22 mouse cellular contexts compared by ENCODE assay signal in the genomic region with DNA sequence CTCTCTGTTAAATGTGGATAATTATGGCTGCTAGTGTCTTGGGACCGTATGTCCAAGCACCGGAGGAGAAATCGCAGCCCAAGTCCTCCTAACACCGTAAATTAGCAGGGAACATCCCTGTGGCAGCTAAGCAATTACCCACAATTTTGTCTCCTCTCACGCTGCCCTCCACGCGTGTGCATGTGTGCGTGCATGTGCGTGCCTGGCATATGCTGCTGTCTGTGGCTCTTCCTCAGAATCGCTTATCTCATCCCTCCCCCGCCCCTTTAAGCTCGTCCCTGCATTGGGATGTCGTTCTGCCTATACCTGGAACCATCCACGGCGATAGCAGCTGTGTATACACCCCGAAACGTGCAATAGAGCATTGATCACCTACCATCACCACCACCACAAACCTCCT.
DNase-seq lines count a peak whose midpoint lies in the region; ATAC-seq and TF ChIP-seq lines count a peak whose summit lies in the region.
"Had no signal": no experiment of that assay in that cellular context is flagged by ENCODE, and none has a peak within 500 bp of the region (broad histone marks: within the 10 kb centered on the region; RNA-seq: fewer than 3 reads in every experiment).

No protein-coding gene starts in this region.

- no peak overlapping the region for H3K4me2 ChIP-seq in forebrain, embryonic 16.5 days (ENCODE audit: low read length)
- no peak overlapping the region; the same call in 1 of the 2 replicates for H3K4me2 ChIP-seq in neural tube, embryonic 14.5 days (ENCODE audit: low read depth, low read length)
- H3K4me2 ChIP-seq: embryonic facial prominence, embryonic 15.5 days; heart, embryonic 12.5 days; liver, embryonic 11.5 days had no signal

- intact Hi-C loops in left cerebral cortex, adult 2 months (cut with DNase I) = loop anchor here (5.0 kb wide), 2 partner anchors 107 to 142 kb away; no protein-coding TSS in a partner anchor
- intact Hi-C loops in left cerebral cortex, postnatal 36 days (cut with DNase I) = no loop called here

- H3K9ac ChIP-seq in forebrain, embryonic 16.5 days (replicated peaks; ENCODE audit: low read depth, low read length) = no peak overlapping the region
- no peak overlapping the region for H3K9ac ChIP-seq in neural tube, embryonic 14.5 days (replicated peaks; ENCODE audit: low read depth, low read length)
- H3K9ac ChIP-seq: embryonic facial prominence, embryonic 15.5 days; heart, embryonic 12.5 days had no signal

- no peaks in the 10 kb centered on the region for H3K27me3 ChIP-seq in forebrain, embryonic 16.5 days (replicated peaks; ENCODE audit: control insufficient read depth, insufficient read depth, low read length)
- H3K27me3 ChIP-seq in neural tube, embryonic 14.5 days (ENCODE audit: control insufficient read depth, insufficient read depth, low read length) = no peaks in the 10 kb centered on the region
- no peaks in the 10 kb centered on the region for H3K27me3 ChIP-seq in cerebellum, adult 2 months (ENCODE audit: control insufficient read depth, insufficient read depth, low read length)
- H3K27me3 ChIP-seq: embryonic facial prominence, embryonic 15.5 days had no signal

- ATAC-seq in forebrain, embryonic 16.5 days = no peak
- no peak for ATAC-seq in neural tube, embryonic 14.5 days (ENCODE audit: low read depth)
- no peak for ATAC-seq in erythroid progenitor cell, adult 5-6 weeks (replicated peaks; ENCODE audit: low FRiP score, poor library complexity, severe bottlenecking)
- ATAC-seq: inflammation-experienced regulatory T-cells, adult 6 months had no signal

- H3K9me3 ChIP-seq in forebrain, embryonic 16.5 days (ENCODE audit: control insufficient read depth, low read length) = no peaks in the 10 kb centered on the region
- no peaks in the 10 kb centered on the region for H3K9me3 ChIP-seq in neural tube, embryonic 14.5 days (ENCODE audit: control insufficient read depth, low read length)
- H3K9me3 ChIP-seq: embryonic facial prominence, embryonic 15.5 days; heart, embryonic 12.5 days had no signal

- DNase-seq in left cerebral cortex, adult 2 months (ENCODE audit: extremely low spot score in 1 of 2, low spot score in 2 of 2) = no peak
- no peak for DNase-seq in left cerebral cortex, postnatal 36 days (ENCODE audit: low spot score in 2 of 2)
- DNase-seq in cerebellum, adult 2 months = no peak
- DNase-seq: adrenal gland, adult 2 months; cerebellum, postnatal 14 days; embryo, embryonic 11 days; heart, adult 11 months; heart, postnatal 14 days; kidney, adult 8-10 months; kidney, postnatal 25 days; lung, adult 18-20 months; lung, postnatal 14 days; thymus, postnatal 14 days had no signal

- 72% methylated on average over 17 of the region's 17 CpGs for WGBS in forebrain, embryonic 16.5 days
- WGBS in neural tube, embryonic 14.5 days = 36% methylated on average over 17 of the region's 17 CpGs
- 43% methylated on average over 17 of the region's 17 CpGs for WGBS in cerebellum, adult 2 months

- H3K4me3 ChIP-seq in left cerebral cortex, adult 2 months = no peak overlapping the region
- H3K4me3 ChIP-seq in cortical plate, adult 2 months (ENCODE audit: insufficient read depth, low read length) = no peak overlapping the region
- no peak overlapping the region for H3K4me3 ChIP-seq in forebrain, embryonic 16.5 days (replicated peaks; ENCODE audit: low read length)
- no peak overlapping the region for H3K4me3 ChIP-seq in neural tube, embryonic 14.5 days (ENCODE audit: low read depth, low read length)
- H3K4me3 ChIP-seq in cerebellum, adult 2 months (replicated peaks; ENCODE audit: insufficient read depth, low read depth, low read length) = no peak overlapping the region
- H3K4me3 ChIP-seq: embryonic facial prominence, embryonic 15.5 days; heart, embryonic 12.5 days; myocyte had no signal

- H3K36me3 ChIP-seq in forebrain, embryonic 16.5 days (ENCODE audit: control insufficient read depth, insufficient read depth) = no peaks in the 10 kb centered on the region
- no peaks in the 10 kb centered on the region for H3K36me3 ChIP-seq in neural tube, embryonic 14.5 days (ENCODE audit: control insufficient read depth, insufficient read depth, low read length)
- H3K36me3 ChIP-seq: embryonic facial prominence, embryonic 15.5 days; heart, embryonic 12.5 days had no signal

- no peak for TF ChIP-seq POLR2A in cortical plate, adult 2 months (IDR thresholded peaks at IDR 0.05; ENCODE audit: extremely low read depth, insufficient read depth, low read length)
- no peak for TF ChIP-seq POLR2A in cerebellum, adult 2 months (IDR thresholded peaks at IDR 0.05; ENCODE audit: borderline replicate concordance, insufficient read depth, low read length)

- peaks cover 37% of the 10 kb centered on the region for H3K4me1 ChIP-seq in cortical plate, adult 2 months (ENCODE audit: control insufficient read depth, insufficient read depth, low read length)
- peaks cover 60% of the 10 kb centered on the region for H3K4me1 ChIP-seq in forebrain, embryonic 16.5 days (replicated peaks; ENCODE audit: control insufficient read depth, insufficient read depth, low read length)
- peaks cover 40% of the 10 kb centered on the region for H3K4me1 ChIP-seq in neural tube, embryonic 14.5 days (ENCODE audit: control insufficient read depth, insufficient read depth, low read length)
- H3K4me1 ChIP-seq in cerebellum, adult 2 months (ENCODE audit: control insufficient read depth, insufficient read depth, low read length) = peaks cover 96% of the 10 kb centered on the region
- H3K4me1 ChIP-seq: embryonic facial prominence, embryonic 15.5 days; heart, embryonic 12.5 days had no signal

- no peak for TF ChIP-seq CTCF in left cerebral cortex, adult 2 months (IDR thresholded peaks at IDR 0.05)
- TF ChIP-seq CTCF in cortical plate, adult 2 months (IDR thresholded peaks at IDR 0.05; ENCODE audit: extremely low read depth, insufficient read depth, low read length) = no peak
- no peak for TF ChIP-seq CTCF in cerebellum, adult 2 months (IDR thresholded peaks at IDR 0.05; ENCODE audit: borderline replicate concordance, insufficient read depth, low read depth, low read length)

- H3K27ac ChIP-seq in left cerebral cortex, adult 2 months = peak overlapping the region; percentile 81
- peak overlapping the region; percentile 69 for H3K27ac ChIP-seq in cortical plate, adult 2 months (ENCODE audit: insufficient read depth, low read length)
- peak overlapping the region; percentile 41 for H3K27ac ChIP-seq in forebrain, embryonic 16.5 days (ENCODE audit: low read length)
- peak overlapping the region; percentile 70 for H3K27ac ChIP-seq in neural tube, embryonic 14.5 days (ENCODE audit: low read depth, low read length)
- no peak overlapping the region for H3K27ac ChIP-seq in cerebellum, adult 2 months (ENCODE audit: insufficient read depth, low read length)
- H3K27ac ChIP-seq: embryonic facial prominence, embryonic 15.5 days had no signal
